Mouse (Mus musculus) cortical plate, adult 2 months (tissue): ENCODE data around the gene Creg1.

Source experiments
- CTCF ChIP-seq: fragments of 200-500 bp; IDR thresholded peaks from 2 replicates; pipeline ENCODE4 v1.5.1; 2011; ENCODE audit warnings: mild to moderate bottlenecking, control low read depth, low read length; ENCODE audit not compliant: insufficient read depth; ENCODE audit errors: extremely low read depth
- POLR2A ChIP-seq: fragments of 200-500 bp; IDR thresholded peaks from 2 replicates; pipeline ENCODE4 v1.6.1; 2011; ENCODE audit warnings: mild to moderate bottlenecking, low read length, control low read depth; ENCODE audit not compliant: insufficient read depth; ENCODE audit errors: extremely low read depth

GRCm38 (mm10) chr1:165748053-165748452 lies 15.5 kb upstream of the Creg1 start:
- TF ChIP-seq CTCF (no peak), POLR2A (no peak)
